Mouse (Mus musculus): ENCODE measurements around the gene Gale.
A peak's percentile ranks its signal among the peaks of the same experiment; 100 is the strongest.
"Not testable (repeated sequence)": the region's sequence is repeated elsewhere in the genome, so short reads cannot be mapped to it uniquely, and the experiment has no call there.

The Gale gene

GRCm38 (mm10) chr4:135963457-135964193, at the start of gene Gale:
Gale (plus strand) TSS chr4:135963727.
- peak; percentile 80 to 93 for DNase-seq (ENCODE audit: low spot score in 2 of 2)

- DNase-seq (ENCODE audit: low spot score in 2 of 2): no peak
Measured at GRCm38 (mm10) chr4:135918635-135919279, 44.8 kb upstream of the Gale start.

- no peak for DNase-seq (ENCODE audit: low spot score in 2 of 2)
Measured at GRCm38 (mm10) chr4:135919280-135919639, 44.3 kb upstream of the Gale start.

- DNase-seq (ENCODE audit: low spot score in 2 of 2): peak; percentile 77 to 96
Measured at GRCm38 (mm10) chr4:135920304-135921241, 43.0 kb upstream of the Gale start, which contains the start of gene Fuca1. Fuca1 (plus strand) TSS chr4:135920735.

- DNase-seq (ENCODE audit: low spot score in 2 of 2): no peak
Measured at GRCm38 (mm10) chr4:135921257-135922120, 42.0 kb upstream of the Gale start.

- no peak for DNase-seq (ENCODE audit: low spot score in 2 of 2)
Measured at GRCm38 (mm10) chr4:135922190-135922589, 41.3 kb upstream of the Gale start.

GRCm38 (mm10) chr4:135924418-135924817, 39.1 kb upstream of the Gale start:
- no peak for DNase-seq (ENCODE audit: low spot score in 2 of 2)

- no peak for DNase-seq (ENCODE audit: low spot score in 2 of 2)
Measured at GRCm38 (mm10) chr4:135925341-135925740, 38.2 kb upstream of the Gale start.

- DNase-seq (ENCODE audit: low spot score in 2 of 2): no peak
Measured at GRCm38 (mm10) chr4:135926195-135926808, 37.2 kb upstream of the Gale start.

- DNase-seq (ENCODE audit: low spot score in 2 of 2): no peak
Measured at GRCm38 (mm10) chr4:135926861-135927260, 36.7 kb upstream of the Gale start.

- DNase-seq (ENCODE audit: low spot score in 2 of 2): no peak
Measured at GRCm38 (mm10) chr4:135928376-135928775, 35.2 kb upstream of the Gale start.

- no peak for DNase-seq (ENCODE audit: low spot score in 2 of 2)
Measured at GRCm38 (mm10) chr4:135929405-135929804, 34.1 kb upstream of the Gale start.

GRCm38 (mm10) chr4:135929828-135930227, 33.7 kb upstream of the Gale start:
- no peak for DNase-seq (ENCODE audit: low spot score in 2 of 2)

GRCm38 (mm10) chr4:135930239-135930638, 33.3 kb upstream of the Gale start:
- DNase-seq (ENCODE audit: low spot score in 2 of 2): no peak

GRCm38 (mm10) chr4:135931832-135932231, 31.7 kb upstream of the Gale start:
- DNase-seq (ENCODE audit: low spot score in 2 of 2): no peak

- no peak for DNase-seq (ENCODE audit: low spot score in 2 of 2)
Measured at GRCm38 (mm10) chr4:135934708-135935500, 28.6 kb upstream of the Gale start.

- no peak for DNase-seq (ENCODE audit: low spot score in 2 of 2)
Measured at GRCm38 (mm10) chr4:135935502-135935901, 28.0 kb upstream of the Gale start.

- no peak for DNase-seq (ENCODE audit: low spot score in 2 of 2)
Measured at GRCm38 (mm10) chr4:135938858-135939257, 24.7 kb upstream of the Gale start.

GRCm38 (mm10) chr4:135941026-135941425, 22.5 kb upstream of the Gale start:
- not testable (repeated sequence) for DNase-seq (ENCODE audit: low spot score in 2 of 2)

GRCm38 (mm10) chr4:135942193-135942592, 21.3 kb upstream of the Gale start:
- no peak for DNase-seq (ENCODE audit: low spot score in 2 of 2)
